Mouse (Mus musculus) embryonic stem cell, embryonic (primary cell): ENCODE data around the gene Gpatch3.

Experiments
- CTCF ChIA-PET, 4 experiments: fragments of 300-600 bp in 2 of 4; fragments of 350-600 bp in 2 of 4; sonication (Branson Sonifier 250); formaldehyde crosslinking; loops; one replicate each; lab custom pipeline; 2022; ENCODE audit warnings: inconsistent platforms in 2 of 4; lab: Charles Lee
- POLR2A ChIA-PET, 4 experiments: fragments of 300-600 bp in 2 of 4; fragments of 350-600 bp in 2 of 4; sonication (Branson Sonifier 250); formaldehyde crosslinking; loops; one replicate each; lab custom pipeline; 2022; ENCODE audit warnings: antibody characterized with exemption in 4 of 4, inconsistent platforms in 1 of 4; lab: Charles Lee

Gpatch3 gene

GRCm38 (mm10) chr4:133603056-133603455 is 28.5 kb downstream of the Gpatch3 start:
- CTCF ChIA-PET = interaction anchor here in 2 of 4 experiments (0.7 to 2.1 kb wide), 3 partner anchors 10 to 238 kb away, joined by 4 to 6 read pairs (median 4); no protein-coding TSS in a partner anchor
- POLR2A ChIA-PET = interaction anchor here in 2 of 4 experiments (0.5 to 1.5 kb wide), 3 partner anchors 16 to 234 kb away, joined by 3 to 4 read pairs (median 3); no protein-coding TSS in a partner anchor

DNA sequence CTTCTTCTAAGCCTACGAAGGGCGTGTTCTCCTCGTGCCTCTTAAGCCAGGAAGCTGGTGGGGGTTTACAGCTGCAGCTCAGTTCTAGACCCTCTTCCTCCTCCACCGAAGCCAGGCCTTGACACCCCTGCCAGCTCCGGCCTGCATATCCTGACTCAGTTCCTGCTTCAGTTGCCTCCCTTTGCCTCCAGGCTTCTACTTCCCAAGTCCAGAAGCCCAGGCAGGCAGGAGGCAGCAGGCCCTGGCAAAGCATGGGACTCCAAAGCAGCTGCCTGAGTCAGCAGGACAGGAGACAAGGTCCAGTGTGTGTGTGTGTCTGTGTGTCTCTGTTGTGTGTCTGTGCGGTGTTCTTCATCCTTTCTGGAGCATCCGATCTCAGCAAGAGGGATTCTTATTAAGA is 29.6 kb downstream of the Gpatch3 start:
- CTCF ChIA-PET = interaction anchor here in 3 of 4 experiments (0.7 to 1.5 kb wide), 4 partner anchors 9 to 23 kb away, joined by 3 to 4 read pairs (median 3); no protein-coding TSS in a partner anchor
- POLR2A ChIA-PET = interaction anchor here in 2 of 4 experiments (1.0 to 4.6 kb wide), 7 partner anchors 8 to 71 kb away, joined by 3 to 49 read pairs (median 4); partner anchors contain the start of gene Gpatch3 (in 1 of the 2)

DNA sequence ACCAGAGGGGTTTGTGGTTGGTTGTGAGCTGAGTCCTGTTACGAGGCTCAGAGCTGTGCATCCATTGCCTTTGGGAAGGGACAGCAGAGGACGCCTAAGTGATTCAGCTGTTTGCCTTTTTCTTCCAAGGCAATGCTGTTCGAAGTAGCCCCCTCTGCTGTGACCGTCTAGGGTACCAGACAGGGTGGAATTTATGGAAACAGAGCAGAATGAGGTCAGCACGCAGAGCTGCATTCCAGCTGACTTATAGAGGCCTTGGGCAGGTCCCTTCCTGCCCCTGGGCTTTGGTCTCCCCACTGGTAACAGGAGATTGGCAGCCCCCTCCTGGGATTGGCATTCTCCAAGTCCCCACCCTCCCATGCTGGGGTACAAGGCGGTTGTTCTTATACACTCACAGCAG is 30.3 kb downstream of the Gpatch3 start:
- CTCF ChIA-PET = interaction anchor here in 3 of 4 experiments (0.8 to 1.5 kb wide), 5 partner anchors 10 to 283 kb away, joined by 3 to 4 read pairs (median 3); partner anchors contain the start of gene Rps6ka1 (in 1 of the 3)
- POLR2A ChIA-PET = interaction anchor here in 3 of 4 experiments (0.5 to 4.6 kb wide), 11 partner anchors 9 to 729 kb away, joined by 3 to 49 read pairs (median 4); partner anchors contain the start of genes Gpatch3 (in 1 of the 3) and Wdtc1 (in 1 of the 3)

DNA sequence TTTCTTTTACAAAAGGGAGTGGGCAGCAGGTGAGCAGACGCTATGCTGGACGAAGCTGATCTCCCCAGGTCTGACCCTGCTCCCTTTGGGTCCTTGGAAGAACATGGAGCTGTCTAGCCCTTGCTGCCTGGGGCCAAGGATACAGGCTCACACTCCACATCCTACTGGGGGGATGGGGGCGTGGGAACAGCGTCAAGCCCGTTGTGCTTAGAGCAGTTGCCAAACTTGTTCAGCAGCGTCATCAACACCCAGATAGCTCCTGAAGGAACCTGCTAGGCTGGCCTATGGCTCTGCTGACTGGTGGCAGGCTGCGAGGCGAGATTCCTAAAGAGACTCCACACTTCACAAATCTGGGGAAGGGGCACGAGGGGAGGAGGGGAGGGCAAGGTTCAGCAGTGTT is 30.8 kb downstream of the Gpatch3 start:
- CTCF ChIA-PET = interaction anchor here (0.5 to 1.8 kb wide), 7 partner anchors 9 to 1060 kb away, joined by 3 to 10 read pairs (median 3); partner anchors contain the start of gene Rps6ka1 (in 1 of the 4)

GRCm38 (mm10) chr4:133607284-133607683 is 32.7 kb downstream of the Gpatch3 start:
- POLR2A ChIA-PET = interaction anchor here in 2 of 4 experiments (0.7 to 4.6 kb wide), 11 partner anchors 8 to 61 kb away, joined by 3 to 49 read pairs (median 4); no protein-coding TSS in a partner anchor
- CTCF ChIA-PET = interaction anchor here in 2 of 4 experiments (0.8 to 3.9 kb wide), 6 partner anchors 13 to 207 kb away, joined by 3 to 23 read pairs (median 4); partner anchors contain the start of genes Tent5b (in 1 of the 2) and Zdhhc18 (in 1 of the 2)

More for the DNA sequence above, 30.8 kb downstream of the Gpatch3 start:
- POLR2A ChIA-PET = interaction anchor here in 3 of 4 experiments (0.5 to 4.6 kb wide), 9 partner anchors 8 to 730 kb away, joined by 3 to 49 read pairs (median 5); partner anchors contain the start of gene Wdtc1 (in 1 of the 3)

- ChIA-PET POLR2A (interaction anchor here (0.6 to 2.9 kb wide), 37 partner anchors 10 to 257 kb away, joined by 3 to 17 read pairs (median 4); partner anchors contain the start of genes Gpatch3 (in 2 of the 4), Arid1a (in 1 of the 4), Gpn2 (in 1 of the 4) and Nudc (in 1 of the 4)), CTCF (interaction anchor here (0.5 to 3.9 kb wide), 81 partner anchors 8 to 879 kb away, joined by 3 to 23 read pairs (median 4); partner anchors contain the start of genes Zdhhc18 (in 3 of the 4), Pigv (in 2 of the 4), Sfn (in 2 of the 4) and Gpatch3 (in 1 of the 4))
These were observed 35.2 kb downstream of the Gpatch3 start for GRCm38 (mm10) chr4:133609719-133610118.

- ChIA-PET CTCF (interaction anchor here in 2 of 4 experiments (0.6 to 2.8 kb wide), 4 partner anchors 10 to 228 kb away, joined by 3 to 16 read pairs (median 4); partner anchors contain the start of gene Sfn (in 1 of the 2)), POLR2A (interaction anchor here in 1 of 4 experiments (0.7 to 2.4 kb wide), 2 partner anchors 13 to 251 kb away, joined by 3 to 17 read pairs; no protein-coding TSS in a partner anchor)
These were observed 37.3 kb downstream of the Gpatch3 start for GRCm38 (mm10) chr4:133611815-133612214.

GRCm38 (mm10) chr4:133612416-133612815 is 37.9 kb downstream of the Gpatch3 start:
- CTCF ChIA-PET = interaction anchor here in 3 of 4 experiments (0.9 to 3.7 kb wide), 9 partner anchors 9 to 204 kb away, joined by 3 to 20 read pairs (median 4); partner anchors contain the start of gene Sfn (in 2 of the 3)
- POLR2A ChIA-PET = interaction anchor here in 3 of 4 experiments (0.9 to 2.9 kb wide), 5 partner anchors 8 to 204 kb away, joined by 3 to 23 read pairs (median 11); no protein-coding TSS in a partner anchor

GRCm38 (mm10) chr4:133613026-133613425 is 38.5 kb downstream of the Gpatch3 start:
- ChIA-PET CTCF (interaction anchor here (0.6 to 3.7 kb wide), 17 partner anchors 9 to 633 kb away, joined by 3 to 20 read pairs (median 4); partner anchors contain the start of genes Sfn (in 2 of the 4) and Nudc (in 1 of the 4)), POLR2A (interaction anchor here in 3 of 4 experiments (0.8 to 2.9 kb wide), 12 partner anchors 8 to 203 kb away, joined by 3 to 23 read pairs (median 7); partner anchors contain the start of gene Nudc (in 1 of the 3))

GRCm38 (mm10) chr4:133613867-133614266 is 39.3 kb downstream of the Gpatch3 start:
- CTCF ChIA-PET = interaction anchor here (0.6 to 3.7 kb wide), 18 partner anchors 8 to 200 kb away, joined by 3 to 20 read pairs (median 4); partner anchors contain the start of genes Sfn (in 2 of the 4) and Zdhhc18 (in 2 of the 4)

GRCm38 (mm10) chr4:133614274-133614761 is 39.8 kb downstream of the Gpatch3 start:
- POLR2A ChIA-PET = interaction anchor here in 3 of 4 experiments (0.6 to 2.9 kb wide), 26 partner anchors 8 to 510 kb away, joined by 3 to 23 read pairs (median 4); partner anchors contain the start of gene Sfn (in 1 of the 3)
- CTCF ChIA-PET = interaction anchor here (0.6 to 3.7 kb wide), 16 partner anchors 8 to 59 kb away, joined by 3 to 20 read pairs (median 4); partner anchors contain the start of genes Sfn (in 2 of the 4) and Zdhhc18 (in 2 of the 4)

More at GRCm38 (mm10) chr4:133613867-133614266, 39.3 kb downstream of the Gpatch3 start:
- POLR2A ChIA-PET = interaction anchor here in 3 of 4 experiments (0.6 to 2.9 kb wide), 25 partner anchors 8 to 1311 kb away, joined by 3 to 23 read pairs (median 4); partner anchors contain the start of genes Nudc (in 1 of the 3) and Sfn (in 1 of the 3)

GRCm38 (mm10) chr4:133615416-133615815 is 40.9 kb downstream of the Gpatch3 start:
- ChIA-PET CTCF (interaction anchor here in 2 of 4 experiments (0.6 to 3.7 kb wide), 4 partner anchors 12 to 223 kb away, joined by 3 to 20 read pairs (median 5); partner anchors contain the start of gene Zdhhc18 (in 1 of the 2)), POLR2A (interaction anchor here in 3 of 4 experiments (0.9 to 2.6 kb wide), 7 partner anchors 10 to 45 kb away, joined by 3 to 11 read pairs (median 3); partner anchors contain the start of gene Sfn (in 1 of the 3))

- ChIA-PET POLR2A (interaction anchor here in 2 of 4 experiments (0.9 to 1.8 kb wide), 4 partner anchors 8 to 16 kb away, joined by 3 to 11 read pairs (median 4); no protein-coding TSS in a partner anchor), CTCF (interaction anchor here in 3 of 4 experiments (0.6 to 4.9 kb wide), 4 partner anchors 8 to 32 kb away, joined by 3 to 23 read pairs (median 4); partner anchors contain the start of gene Zdhhc18 (in 1 of the 3))
These were observed 43.4 kb downstream of the Gpatch3 start for GRCm38 (mm10) chr4:133617936-133618335.

DNA sequence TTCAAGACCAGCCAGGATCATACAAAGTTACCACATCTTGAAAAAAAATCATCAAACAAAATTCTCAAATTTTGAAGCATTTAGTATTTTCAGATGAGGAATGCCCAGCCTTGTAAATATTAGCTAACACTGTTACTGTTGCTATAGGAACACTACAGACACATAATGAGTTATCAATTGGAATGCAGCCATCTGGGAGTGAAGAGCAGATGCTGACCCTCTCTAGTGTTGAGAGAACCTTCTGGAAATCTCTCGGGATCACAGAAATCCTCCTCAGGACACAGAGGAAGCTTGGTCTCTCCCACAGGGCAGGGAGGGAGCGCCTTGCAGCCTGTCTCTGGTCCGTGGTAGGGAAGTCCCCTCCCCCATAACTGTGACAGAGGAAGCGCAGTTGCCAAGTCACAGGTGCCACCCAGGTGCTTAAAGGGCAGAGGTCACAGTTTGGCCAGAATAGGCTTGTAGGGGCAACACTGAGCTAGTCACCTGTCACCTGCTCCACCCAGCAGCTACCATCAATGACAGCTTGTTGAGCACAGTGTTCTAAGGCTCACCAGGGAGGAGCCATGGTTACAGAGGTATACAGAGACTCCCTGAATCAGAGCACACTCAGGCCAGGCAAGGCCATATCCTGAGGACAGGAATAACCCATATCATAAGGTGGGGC is 45.1 kb downstream of the Gpatch3 start:
- ChIA-PET CTCF (interaction anchor here in 2 of 4 experiments (1.0 to 4.9 kb wide), 5 partner anchors 9 to 213 kb away, joined by 3 to 23 read pairs (median 4); partner anchors contain the start of gene Sfn (in 1 of the 2)), POLR2A (interaction anchor here in 3 of 4 experiments (0.6 to 1.8 kb wide), 21 partner anchors 9 to 201 kb away, joined by 3 to 8 read pairs (median 4); partner anchors contain the start of genes Nudc (in 1 of the 3), Pigv (in 1 of the 3), Sfn (in 1 of the 3) and Zdhhc18 (in 1 of the 3))

GRCm38 (mm10) chr4:133620668-133621067 is 46.1 kb downstream of the Gpatch3 start:
- ChIA-PET POLR2A (interaction anchor here in 3 of 4 experiments (0.6 to 2.5 kb wide), 10 partner anchors 9 to 195 kb away, joined by 3 to 11 read pairs (median 4); partner anchors contain the start of genes Pigv (in 1 of the 3) and Zdhhc18 (in 1 of the 3)), CTCF (interaction anchor here in 2 of 4 experiments (1.1 to 4.9 kb wide), 3 partner anchors 11 to 503 kb away, joined by 3 to 23 read pairs (median 23); no protein-coding TSS in a partner anchor)
